Mouse (Mus musculus) myocyte (in vitro differentiated cells): Measurements from ENCODE around the gene Ssu72. TPM values are rescaled to one million over a fixed set of nuclear protein-coding genes. Genes with fewer than 3 reads are reported as not detected.

Experiments used
- H3K27me3 ChIP-seq: one replicate; pipeline ENCODE4 v1.6.1; 2011; ENCODE audit not compliant: control insufficient read depth, insufficient read depth, insufficient read length
- H3K36me3 ChIP-seq: one replicate; pipeline ENCODE4 v1.6.1; 2011; ENCODE audit not compliant: control insufficient read depth, insufficient read depth
- H3K4me2 ChIP-seq: one replicate; pipeline ENCODE4 v1.6.1; 2011; ENCODE audit warnings: low read depth, control low read depth
- H3K4me3 ChIP-seq: one replicate; pipeline ENCODE4 v1.5.1; 2011; ENCODE audit warnings: mild to moderate bottlenecking, control low read depth, moderate library complexity
- H3K79me2 ChIP-seq: one replicate; pipeline ENCODE4 v1.6.1; 2011; ENCODE audit not compliant: control insufficient read depth, insufficient read depth
- H3ac ChIP-seq: one replicate; pipeline ENCODE4 v1.6.1; 2011; ENCODE audit not compliant: control insufficient read depth, insufficient read length
- CEBPB ChIP-seq: IDR thresholded peaks from 2 replicates; pipeline ENCODE4 v1.6.1; 2011; ENCODE audit warnings: mild to moderate bottlenecking, moderate library complexity; ENCODE audit not compliant: poor library complexity, insufficient read depth, severe bottlenecking
- E2F4 ChIP-seq: IDR thresholded peaks from one replicate; pipeline ENCODE4 v1.6.1; 2011; ENCODE audit warnings: mild to moderate bottlenecking, control low read depth, moderate library complexity; ENCODE audit not compliant: insufficient read depth
- MAX ChIP-seq: IDR thresholded peaks from one replicate; pipeline ENCODE4 v1.6.1; 2011; ENCODE audit warnings: low read depth, mild to moderate bottlenecking, control low read depth
- MYOD1 ChIP-seq, 3 experiments: IDR thresholded peaks; one replicate each; pipeline ENCODE4 v1.6.1; 2011; ENCODE audit warnings: control low read depth in 2 of 3, low read depth in 2 of 3, mild to moderate bottlenecking in 2 of 3, moderate library complexity in 1 of 3; ENCODE audit not compliant: insufficient read length in 2 of 3, control insufficient read depth in 1 of 3
- MYOG ChIP-seq, 3 experiments: IDR thresholded peaks; one replicate each; pipeline ENCODE4 v1.6.1; 2011; ENCODE audit warnings: control low read depth in 2 of 3, low read depth in 2 of 3, mild to moderate bottlenecking in 2 of 3; ENCODE audit not compliant: insufficient read length in 2 of 3, control insufficient read depth in 1 of 3, insufficient read depth in 1 of 3
- POLR2A ChIP-seq: IDR thresholded peaks from one replicate; pipeline ENCODE4 v1.6.1; 2011; ENCODE audit warnings: low read depth, mild to moderate bottlenecking, control low read depth, moderate library complexity; ENCODE audit not compliant: insufficient read length
- POLR2AphosphoS2 ChIP-seq: IDR thresholded peaks from one replicate; pipeline ENCODE4 v1.6.1; 2011; ENCODE audit warnings: low read depth, control low read depth; ENCODE audit not compliant: insufficient read length
- REST ChIP-seq: IDR thresholded peaks from one replicate; pipeline ENCODE4 v1.6.1; 2011; ENCODE audit warnings: mild to moderate bottlenecking, control low read depth, moderate library complexity; ENCODE audit not compliant: insufficient read depth, insufficient read length
- SRF ChIP-seq: IDR thresholded peaks from one replicate; pipeline ENCODE4 v1.6.1; 2011; ENCODE audit warnings: low read depth; ENCODE audit not compliant: control insufficient read depth, insufficient read length
- TCF12 ChIP-seq: IDR thresholded peaks from one replicate; pipeline ENCODE4 v1.6.1; 2011; ENCODE audit warnings: mild to moderate bottlenecking, control low read depth; ENCODE audit not compliant: poor library complexity, insufficient read depth, severe bottlenecking
- TCF3 ChIP-seq: IDR thresholded peaks from one replicate; pipeline ENCODE4 v1.6.1; 2011; ENCODE audit warnings: low read depth, control low read depth; ENCODE audit not compliant: insufficient read length
- USF1 ChIP-seq: IDR thresholded peaks from one replicate; pipeline ENCODE4 v1.6.1; 2011; ENCODE audit warnings: low read depth, mild to moderate bottlenecking, control low read depth, moderate library complexity
- polyA plus RNA-seq: library from polyadenylated mRNA; unstranded; fragments of >200 nt; fragmentation: generic; extraction: Trizol; gene quantifications from one replicate; pipeline ENCODE4 v1.2.1, GENCODE M21; 2012; ENCODE audit warnings: missing spikeins

The Ssu72 gene
- polyA plus RNA-seq, 1 experiment, result 105 TPM

DNA sequence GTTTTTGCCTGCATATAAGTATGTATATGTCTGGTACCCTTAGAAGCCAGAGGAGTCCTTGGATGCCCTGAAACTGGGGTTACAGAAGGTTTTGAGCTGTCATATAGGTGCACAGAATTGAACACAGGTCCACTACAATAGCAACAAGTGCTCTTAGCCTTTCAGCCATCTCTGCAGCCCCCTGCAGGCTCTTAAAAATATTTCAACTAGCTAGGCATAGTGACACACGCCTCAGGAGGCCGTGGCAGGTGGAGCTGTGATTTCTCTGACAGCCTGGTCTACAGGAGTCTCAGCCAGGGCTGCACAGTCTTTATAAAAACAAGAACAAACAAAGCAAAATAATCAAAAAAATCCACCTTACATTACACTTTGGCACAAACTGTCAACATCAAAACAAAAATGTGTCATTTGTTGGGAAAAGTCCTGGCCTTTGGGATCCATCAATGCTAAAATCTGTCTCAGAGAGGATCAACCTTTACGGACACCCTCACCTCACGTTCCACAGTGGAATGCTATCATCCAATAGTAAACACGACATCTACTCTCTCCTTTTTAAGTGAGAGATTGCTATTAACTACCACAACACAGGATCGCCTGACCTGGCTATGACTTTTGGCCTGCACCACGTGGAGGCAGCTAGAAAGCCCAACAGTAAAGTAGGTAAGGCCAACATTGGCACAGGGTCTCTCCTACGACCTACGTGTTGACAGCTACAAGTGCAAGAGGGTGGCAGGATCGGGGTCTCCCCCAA, 55.4 kb downstream of the Ssu72 start:
- Histone ChIP-seq H3K4me3 (peak overlapping the region; percentile 70), H3K79me2 (peaks cover 42% of the 10 kb centered on the region), H3K27me3 (no peaks in the 10 kb centered on the region), H3ac (peak overlapping the region; percentile 76), H3K36me3 (peaks cover 7% of the 10 kb centered on the region), H3K4me2 (peak overlapping the region; percentile 90)
- TF ChIP-seq CEBPB (no peak), TCF12 (no peak), SRF (no peak), MYOD1 (IDR thresholded peaks at IDR 0.05; ENCODE audit: control insufficient read depth in 1 of 3, insufficient read length in 2 of 3, low read depth in 2 of 3) (peak in 1 of 3 experiments; percentile 1)

DNA sequence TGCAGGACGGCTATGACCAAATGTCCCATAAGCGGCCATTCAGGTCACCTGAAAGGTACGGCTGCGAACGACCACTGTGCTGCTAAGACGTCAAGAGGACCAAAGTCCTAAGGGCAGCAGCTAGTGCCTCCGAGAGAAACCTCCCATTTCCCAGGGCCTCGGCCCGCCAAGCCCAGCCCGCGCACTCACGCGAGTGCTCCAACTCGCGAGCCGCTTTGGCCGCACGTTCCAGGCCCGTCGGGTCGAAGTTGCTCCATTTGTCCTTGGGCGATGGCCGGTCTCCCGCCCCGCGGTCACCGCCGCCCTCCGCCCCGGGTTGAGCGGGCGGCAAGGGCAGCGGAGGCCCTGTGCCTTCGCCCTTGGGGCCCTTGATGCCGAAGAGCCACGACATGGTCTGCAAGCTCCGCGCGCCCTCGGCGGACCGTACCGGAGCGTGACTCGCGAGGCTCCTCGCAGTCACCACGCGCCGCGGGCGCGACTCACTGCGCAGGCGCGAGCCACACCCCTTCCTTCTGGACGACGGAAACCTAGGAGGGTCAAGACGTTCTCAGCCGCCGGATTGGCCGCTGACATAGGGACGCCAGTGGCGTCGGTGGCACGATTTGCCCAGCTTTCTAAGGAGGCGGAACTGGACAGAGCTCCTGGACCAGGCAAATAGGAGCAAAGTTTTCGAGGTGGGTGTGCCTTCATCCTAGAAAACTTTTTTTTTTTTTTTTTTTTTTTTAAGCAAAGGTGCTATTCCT, 56.2 kb downstream of the Ssu72 start, which contains the start of gene Atad3a:
Gene Atad3a (minus strand): TSS at position 481 of the 743 bp plus-strand sequence.
- no peaks in the 10 kb centered on the region for H3K27me3 ChIP-seq
- H3K36me3 ChIP-seq, result peaks cover 7% of the 10 kb centered on the region
- peaks cover 42% of the 10 kb centered on the region for H3K79me2 ChIP-seq
- TF ChIP-seq SRF, result peak; percentile 30
- peak; percentile 33 for TF ChIP-seq MAX
- TF ChIP-seq MYOD1 (IDR thresholded peaks at IDR 0.05; ENCODE audit: control insufficient read depth in 1 of 3, insufficient read length in 2 of 3, low read depth in 2 of 3), result no peak
- TF ChIP-seq REST, result no peak
- TF ChIP-seq MYOG (IDR thresholded peaks at IDR 0.05; ENCODE audit: control insufficient read depth in 1 of 3, insufficient read depth in 1 of 3, insufficient read length in 2 of 3, low read depth in 2 of 3), result peak in 1 of 3 experiments; percentile 8
- TF ChIP-seq POLR2A, result peak; percentile 96
- TF ChIP-seq TCF3, result no peak
- TF ChIP-seq E2F4, result no peak
- peak; percentile 96 for TF ChIP-seq POLR2AphosphoS2
- TF ChIP-seq TCF12, result no peak
- TF ChIP-seq CEBPB, result no peak
- TF ChIP-seq USF1, result no peak
- peak within 1 kb of the TSS; percentile 76 for H3ac ChIP-seq
- peak within 1 kb of the TSS; percentile 90 for H3K4me2 ChIP-seq
- peak within 1 kb of the TSS; percentile 70 for H3K4me3 ChIP-seq

DNA sequence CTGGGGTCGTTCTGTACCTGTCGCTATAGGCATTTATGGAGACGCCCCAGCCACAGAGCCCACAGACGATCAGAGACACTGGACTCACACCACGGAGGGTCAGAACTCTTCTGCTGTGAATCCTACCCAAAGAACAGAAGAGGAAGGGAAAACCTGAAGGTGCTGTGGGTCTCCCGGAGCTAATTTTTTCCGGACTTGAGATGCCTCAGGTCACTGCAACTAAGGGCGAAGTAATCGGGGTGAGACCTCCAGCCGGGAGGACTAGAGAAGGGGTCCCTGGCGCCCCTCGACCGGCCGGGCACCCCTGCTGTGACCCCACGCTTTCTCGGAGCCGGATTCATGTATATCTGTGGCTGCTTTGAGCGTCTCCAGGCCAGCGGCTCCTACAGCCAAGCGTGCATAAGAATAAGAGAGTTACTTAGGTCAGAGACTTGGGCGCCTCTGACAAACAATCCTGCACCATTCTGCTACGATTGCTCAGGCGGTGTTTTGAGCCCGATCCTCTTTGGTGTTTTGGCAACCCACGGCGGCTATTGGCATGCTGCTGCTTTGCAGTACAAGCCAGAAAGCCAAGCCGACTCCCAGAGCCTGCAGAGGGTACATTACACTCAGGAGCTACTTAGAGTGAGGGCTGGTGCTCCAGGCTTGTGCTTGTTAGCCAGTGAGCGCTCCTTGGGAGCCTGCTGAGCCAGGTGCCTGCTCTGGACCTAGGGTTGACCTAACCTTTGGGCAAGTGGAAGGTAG, 56.9 kb downstream of the Ssu72 start:
- Histone ChIP-seq H3K4me2 (peak overlapping the region; percentile 77), H3K4me3 (peak overlapping the region; percentile 70), H3K36me3 (peaks cover under 1% of the 10 kb centered on the region), H3K27me3 (no peaks in the 10 kb centered on the region), H3ac (peak overlapping the region; percentile 76), H3K79me2 (peaks cover 42% of the 10 kb centered on the region)
- TF ChIP-seq POLR2AphosphoS2, result no peak
- no peak for TF ChIP-seq POLR2A
- TF ChIP-seq TCF12, result no peak
- no peak for TF ChIP-seq REST
- no peak for TF ChIP-seq E2F4
- no peak for TF ChIP-seq TCF3
- TF ChIP-seq MAX, result no peak
- no peak for TF ChIP-seq MYOG (IDR thresholded peaks at IDR 0.05; ENCODE audit: control insufficient read depth in 1 of 3, insufficient read depth in 1 of 3, insufficient read length in 2 of 3, low read depth in 2 of 3)
- TF ChIP-seq SRF, result no peak
- no peak for TF ChIP-seq CEBPB
- no peak for TF ChIP-seq USF1
- no peak for TF ChIP-seq MYOD1 (IDR thresholded peaks at IDR 0.05; ENCODE audit: control insufficient read depth in 1 of 3, insufficient read length in 2 of 3, low read depth in 2 of 3)

DNA sequence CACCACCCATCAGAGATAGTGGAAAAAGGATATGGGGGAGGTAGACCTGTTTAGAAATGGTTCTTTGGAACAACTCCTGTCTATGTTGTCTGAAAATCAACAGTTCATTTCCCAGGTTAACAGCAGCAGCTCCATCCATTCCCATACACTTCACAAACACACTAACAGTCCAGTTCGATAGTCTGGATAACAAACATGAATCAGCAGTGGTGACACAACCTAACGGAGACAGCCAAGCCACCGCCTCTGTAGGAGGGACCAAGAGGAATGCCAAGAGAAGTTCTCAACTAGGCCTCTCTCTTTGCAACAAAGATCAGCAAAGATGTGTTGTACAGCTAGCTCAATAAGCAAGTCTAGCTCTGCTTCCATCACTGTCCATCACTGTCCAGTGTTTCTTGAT, 57.8 kb downstream of the Ssu72 start:
- Histone ChIP-seq H3K4me2 (peak overlapping the region; percentile 77), H3ac (no peak overlapping the region), H3K4me3 (peak overlapping the region; percentile 70), H3K79me2 (peaks cover 35% of the 10 kb centered on the region), H3K27me3 (no peaks in the 10 kb centered on the region), H3K36me3 (no peaks in the 10 kb centered on the region)
- TF ChIP-seq REST (no peak), POLR2A (no peak), E2F4 (no peak), TCF3 (no peak), MYOG (IDR thresholded peaks at IDR 0.05; ENCODE audit: control insufficient read depth in 1 of 3, insufficient read depth in 1 of 3, insufficient read length in 2 of 3, low read depth in 2 of 3) (no peak), CEBPB (no peak), MAX (no peak), SRF (no peak), TCF12 (no peak), MYOD1 (IDR thresholded peaks at IDR 0.05; ENCODE audit: control insufficient read depth in 1 of 3, insufficient read length in 2 of 3, low read depth in 2 of 3) (no peak), USF1 (no peak)
